Mouse (Mus musculus): ENCODE data around the gene Cdc34b. TPM values are rescaled to one million over a fixed set of nuclear protein-coding genes. Genes with fewer than 3 reads are reported as not detected.

The Cdc34b gene
- polyA plus RNA-seq, 1 experiment from 2014 or later = 0.17 TPM

DNA sequence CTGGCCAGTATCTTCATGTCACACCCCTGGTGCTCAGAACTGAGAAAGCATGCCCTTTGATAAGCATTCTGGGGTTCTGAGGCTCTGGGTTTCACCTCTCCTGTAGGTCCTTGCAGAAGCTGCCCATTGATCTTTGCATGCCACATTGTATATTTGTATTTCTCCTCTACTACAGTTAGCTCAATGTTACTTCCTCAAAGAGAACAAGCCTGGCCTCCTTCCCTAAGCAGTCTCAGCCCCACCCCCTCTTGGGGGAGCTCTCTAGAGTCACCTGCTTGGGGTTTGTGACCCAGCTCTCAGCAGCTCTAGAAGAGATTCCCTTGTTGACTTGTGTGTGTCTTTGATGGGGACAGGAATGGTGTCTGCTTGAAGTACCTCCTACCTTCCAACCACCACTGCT is 50.1 kb downstream of the Cdc34b start:
- Histone ChIP-seq H3K4me1 (no peaks in the 10 kb centered on the region), H3K4me3 (no peak overlapping the region), H3K27ac (no peak overlapping the region), H3K36me3 (no peaks in the 10 kb centered on the region), H3K9me3 (no peaks in the 10 kb centered on the region), H3K4me2 (replicated peaks) (no peak overlapping the region), H3K9ac (no peak overlapping the region), H3K27me3 (peaks cover 3% of the 10 kb centered on the region; the same call in 1 of the 2 replicates)
- no peak for ATAC-seq (ENCODE audit: low FRiP score, low read depth)

Other genes starting within 250 kb of the Cdc34b start
- 3.1 TPM in 2 replicates for gene Epn3, start 241.8 kb upstream of the Cdc34b start, polyA plus RNA-seq (2015; fragmentation: Nextera tagmentation; extraction: Ambion mirVana)
- gene Mycbpap, start 220.0 kb upstream of the Cdc34b start, polyA plus RNA-seq (2015; fragmentation: Nextera tagmentation; extraction: Ambion mirVana) = 3.8 and 4.4 TPM in 2 replicates
- gene Rsad1, start 192.5 kb upstream of the Cdc34b start, polyA plus RNA-seq (2015; fragmentation: Nextera tagmentation; extraction: Ambion mirVana) = 4.8 and 6.4 TPM in 2 replicates
- 14.1 and 17.3 TPM in 2 replicates for gene Chad, start 176.7 kb upstream of the Cdc34b start, polyA plus RNA-seq (2015; fragmentation: Nextera tagmentation; extraction: Ambion mirVana)
- 7.0 and 7.5 TPM in 2 replicates for gene Acsf2, start 139.9 kb upstream of the Cdc34b start, polyA plus RNA-seq (2015; fragmentation: Nextera tagmentation; extraction: Ambion mirVana)
- gene Lrrc59, start 112.0 kb upstream of the Cdc34b start, polyA plus RNA-seq (2015; fragmentation: Nextera tagmentation; extraction: Ambion mirVana) = 225 and 240 TPM in 2 replicates
- gene Mrpl27, start 88.0 kb upstream of the Cdc34b start, polyA plus RNA-seq (2015; fragmentation: Nextera tagmentation; extraction: Ambion mirVana) = 153 and 159 TPM in 2 replicates
- 24.9 and 26.9 TPM in 2 replicates for gene Eme1, start 87.8 kb upstream of the Cdc34b start, polyA plus RNA-seq (2015; fragmentation: Nextera tagmentation; extraction: Ambion mirVana)
- gene Xylt2, start 64.3 kb upstream of the Cdc34b start, polyA plus RNA-seq (2015; fragmentation: Nextera tagmentation; extraction: Ambion mirVana) = 21.8 and 23.5 TPM in 2 replicates
- gene Gm11541, start 37.3 kb upstream of the Cdc34b start, polyA plus RNA-seq (2015; fragmentation: Nextera tagmentation; extraction: Ambion mirVana) = 0.11 TPM in 1 of 2 replicates, not detected in the other
- gene Tmem92, start 40.9 kb downstream of the Cdc34b start, polyA plus RNA-seq (2015; fragmentation: Nextera tagmentation; extraction: Ambion mirVana) = not detected in 2 replicates
- 1,007 and 1,170 TPM in 2 replicates for gene Col1a1, start 194.4 kb downstream of the Cdc34b start, polyA plus RNA-seq (2015; fragmentation: Nextera tagmentation; extraction: Ambion mirVana)
- gene Hils1, start 225.8 kb downstream of the Cdc34b start, polyA plus RNA-seq (2015; fragmentation: Nextera tagmentation; extraction: Ambion mirVana) = not detected in 2 replicates
- gene Sgca, start 234.5 kb downstream of the Cdc34b start, polyA plus RNA-seq (2015; fragmentation: Nextera tagmentation; extraction: Ambion mirVana) = 6.1 and 7.1 TPM in 2 replicates
- 11.4 and 11.8 TPM in 2 replicates for gene Ppp1r9b, start 249.3 kb downstream of the Cdc34b start, polyA plus RNA-seq (2015; fragmentation: Nextera tagmentation; extraction: Ambion mirVana)

All from limb, embryonic 13.5 days (tissue).